Mouse (Mus musculus) central nervous system, embryonic 14 days (tissue): ENCODE results near the gene Zfp956. TPM values are rescaled to one million over a fixed set of nuclear protein-coding genes. Genes with fewer than 3 reads are reported as not detected.

Experiments used
- polyA plus RNA-seq: library from polyadenylated mRNA; depleted of rRNA; stranded (reverse); fragments of >200 nt; gene quantifications from 2 replicates; pipeline ENCODE4 v1.2.3, GENCODE M21; 2012; rRNA removed

Zfp956 gene
- polyA plus RNA-seq = 24.5 and 26.9 TPM in 2 replicates

DNA sequence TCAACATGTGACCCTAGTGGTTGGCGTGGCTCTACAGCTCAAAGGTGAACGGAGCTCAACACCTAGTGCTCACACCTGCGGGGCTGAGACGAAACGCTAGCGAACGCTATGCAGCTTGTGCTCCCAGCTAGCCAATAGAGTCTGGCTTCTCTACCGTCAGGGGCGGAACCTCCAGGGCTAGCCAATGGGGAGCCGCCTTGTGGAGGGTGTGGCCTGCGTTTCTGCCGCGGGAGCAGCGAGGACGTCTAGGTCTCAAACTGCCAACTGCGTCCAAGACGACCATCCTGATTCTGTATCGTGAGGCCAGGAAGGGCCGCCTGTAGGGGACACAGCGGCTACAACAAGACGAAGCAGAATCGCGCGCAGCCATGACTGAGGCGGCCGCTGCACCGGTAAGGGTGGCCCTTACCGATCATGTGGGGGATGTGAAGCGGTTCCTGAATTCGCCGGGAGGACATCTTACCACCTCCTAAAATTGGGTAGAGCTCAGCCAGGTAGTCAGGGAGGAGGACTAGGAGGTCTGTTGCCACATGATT lies at the start of gene Zfp956:
Gene Zfp956, plus strand, starts transcription at position 200 of the 536 bp plus-strand sequence.

DNA sequence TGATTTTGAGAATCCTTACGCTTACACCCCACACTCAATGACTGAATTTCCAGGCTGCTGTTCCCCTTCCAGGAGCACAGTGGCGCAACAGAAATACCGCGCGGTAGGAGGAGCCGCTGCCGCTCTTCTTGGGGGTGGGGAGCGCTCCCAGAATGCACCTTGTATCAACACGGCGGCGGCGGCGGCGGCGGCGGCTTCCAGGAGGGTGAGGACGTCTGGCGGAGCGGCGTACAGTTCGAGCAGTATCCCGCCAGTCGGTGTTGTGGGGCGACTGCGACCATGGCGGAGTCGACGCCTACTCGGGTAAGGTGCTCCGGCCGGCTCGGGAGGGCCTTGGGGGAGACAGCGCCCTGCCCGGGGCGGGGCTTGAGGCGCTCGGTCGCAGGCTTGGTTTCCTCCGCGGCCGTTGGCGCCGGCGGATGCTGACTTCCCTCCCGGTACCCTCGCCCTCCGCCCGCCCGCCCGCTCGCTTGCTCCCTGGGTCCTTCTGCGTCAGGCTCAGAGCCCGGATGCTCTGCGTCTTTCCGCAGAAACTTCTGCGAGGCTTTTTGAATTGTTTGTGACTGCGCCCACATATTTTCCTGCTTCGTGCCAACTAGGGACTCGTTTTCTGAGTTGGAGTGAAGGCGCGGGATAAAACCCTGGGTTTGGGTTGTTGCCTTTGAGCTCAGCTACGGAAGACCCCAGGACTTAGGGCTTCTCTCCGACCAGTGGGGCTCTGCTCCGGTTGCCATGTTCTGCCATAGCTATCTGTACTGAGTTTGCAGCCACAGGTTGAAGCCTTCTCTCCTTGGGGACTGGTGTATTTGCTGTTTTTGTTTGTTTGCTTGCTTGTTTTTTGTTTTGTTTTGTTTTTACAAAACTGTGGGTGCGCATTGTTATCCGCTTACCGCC lies 32.5 kb upstream of the Zfp956 start, which contains the start of gene Zfp212:
Gene Zfp212, plus strand, starts transcription at position 30 of the 894 bp plus-strand sequence.

Other genes with a start within 250 kb of the Zfp956 start
- gene Pdia4, start 140.0 kb upstream of the Zfp956 start, polyA plus RNA-seq = 68.0 and 89.8 TPM in 2 replicates
- 6.9 and 7.1 TPM in 2 replicates for gene Zfp786, start 122.5 kb upstream of the Zfp956 start, polyA plus RNA-seq
- 14.3 and 14.9 TPM in 2 replicates for gene Zfp398, start 117.7 kb upstream of the Zfp956 start, polyA plus RNA-seq
- 23.3 and 24.3 TPM in 2 replicates for gene Zfp282, start 76.2 kb upstream of the Zfp956 start, polyA plus RNA-seq
- 21.3 and 23.1 TPM in 2 replicates for gene Zfp212, start 32.9 kb upstream of the Zfp956 start, polyA plus RNA-seq
- gene Zfp777, start 95.5 kb downstream of the Zfp956 start, polyA plus RNA-seq = 17.5 and 20.5 TPM in 2 replicates
- gene Zfp746, start 133.2 kb downstream of the Zfp956 start, polyA plus RNA-seq = 33.4 and 34.0 TPM in 2 replicates